Mouse (Mus musculus): ENCODE data around the gene Crnn. TPM values are rescaled to one million over a fixed set of nuclear protein-coding genes. Genes with fewer than 3 reads are reported as not detected.

The Crnn gene
- not detected in 2 replicates for polyA plus RNA-seq (2015; fragmentation: Nextera tagmentation; extraction: Ambion mirVana)

DNA sequence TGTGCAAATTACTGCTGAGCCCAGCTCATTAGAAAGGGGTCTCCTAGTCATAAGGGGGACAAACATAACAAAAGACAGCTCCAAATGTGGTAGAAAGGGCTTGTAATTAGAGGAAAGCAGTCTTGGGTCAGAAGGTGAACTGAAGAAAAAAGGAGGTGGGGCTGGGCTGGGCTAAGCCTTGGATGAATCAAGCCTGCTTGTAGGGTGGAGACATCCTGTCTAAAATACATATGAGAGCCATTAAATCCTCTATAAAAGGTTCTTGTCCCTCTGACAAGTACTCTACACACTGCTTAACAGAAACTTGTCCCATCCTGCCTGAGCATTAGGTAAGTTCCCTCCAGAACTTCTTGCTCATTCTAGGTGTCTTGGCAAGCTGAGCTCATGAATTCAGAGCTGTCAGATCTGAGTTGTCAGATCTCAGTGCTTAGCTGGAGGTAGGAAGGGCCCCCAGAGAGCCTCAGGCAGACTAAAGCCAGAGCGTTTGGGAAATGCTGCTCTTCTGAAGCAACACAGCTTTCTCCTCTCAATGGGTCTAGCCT, at the start of gene Crnn:
Gene Crnn (plus strand): TSS at position 278 of the 542 bp plus-strand sequence.
- H3K36me3 ChIP-seq (ENCODE audit: control insufficient read depth, insufficient read depth, low read length), result no peaks in the 10 kb centered on the region
- no peaks in the 10 kb centered on the region for H3K9me3 ChIP-seq (ENCODE audit: control insufficient read depth, low read length)
- 52% methylated on average over 1 of the region's 1 CpGs for WGBS
- no peak within 1 kb of the TSS for H3K27ac ChIP-seq (ENCODE audit: low read depth, low read length)
- ATAC-seq, result no peak
- H3K27me3 ChIP-seq (replicated peaks; ENCODE audit: control insufficient read depth, insufficient read depth, low read length), result no peaks in the 10 kb centered on the region
- no peaks in the 10 kb centered on the region for H3K4me1 ChIP-seq (ENCODE audit: control insufficient read depth, insufficient read depth, low read depth, low read length)
- H3K4me3 ChIP-seq (ENCODE audit: low read length), result no peak within 1 kb of the TSS
- no peak within 1 kb of the TSS for H3K9ac ChIP-seq (ENCODE audit: low read depth, low read length)
- H3K4me2 ChIP-seq (ENCODE audit: low read length), result no peak within 1 kb of the TSS

DNA sequence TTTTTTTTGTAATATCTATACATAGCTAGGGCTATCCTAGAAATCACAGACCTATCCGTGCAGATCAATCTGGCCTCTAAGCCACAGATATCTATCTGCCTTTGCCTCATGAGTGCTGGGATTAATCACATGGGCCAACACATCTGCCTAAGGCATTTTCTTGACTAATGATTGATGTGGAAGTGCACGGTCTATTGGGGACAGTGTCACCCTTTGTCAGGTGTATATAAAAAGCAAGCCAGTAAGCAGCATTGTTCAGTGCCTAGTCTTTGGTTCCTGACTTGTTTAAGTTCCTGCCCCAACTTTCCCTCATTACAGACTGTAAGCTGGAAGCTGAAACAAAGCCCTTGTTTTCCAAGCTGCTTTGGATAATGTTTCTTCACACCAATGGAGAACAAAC, 48.1 kb upstream of the Crnn start:
- H3K36me3 ChIP-seq (ENCODE audit: control insufficient read depth, insufficient read depth, low read length), result no peaks in the 10 kb centered on the region
- H3K27ac ChIP-seq (ENCODE audit: low read depth, low read length), result no peak overlapping the region
- no peak for ATAC-seq
- H3K9ac ChIP-seq (ENCODE audit: low read depth, low read length), result no peak overlapping the region
- no peaks in the 10 kb centered on the region for H3K9me3 ChIP-seq (ENCODE audit: control insufficient read depth, low read length)
- H3K4me1 ChIP-seq (ENCODE audit: control insufficient read depth, insufficient read depth, low read depth, low read length), result no peaks in the 10 kb centered on the region
- H3K27me3 ChIP-seq (replicated peaks; ENCODE audit: control insufficient read depth, insufficient read depth, low read length), result no peaks in the 10 kb centered on the region
- H3K4me3 ChIP-seq (ENCODE audit: low read length), result no peak overlapping the region
- H3K4me2 ChIP-seq (ENCODE audit: low read length), result no peak overlapping the region
- 61% methylated on average over 2 of the region's 2 CpGs for WGBS

DNA sequence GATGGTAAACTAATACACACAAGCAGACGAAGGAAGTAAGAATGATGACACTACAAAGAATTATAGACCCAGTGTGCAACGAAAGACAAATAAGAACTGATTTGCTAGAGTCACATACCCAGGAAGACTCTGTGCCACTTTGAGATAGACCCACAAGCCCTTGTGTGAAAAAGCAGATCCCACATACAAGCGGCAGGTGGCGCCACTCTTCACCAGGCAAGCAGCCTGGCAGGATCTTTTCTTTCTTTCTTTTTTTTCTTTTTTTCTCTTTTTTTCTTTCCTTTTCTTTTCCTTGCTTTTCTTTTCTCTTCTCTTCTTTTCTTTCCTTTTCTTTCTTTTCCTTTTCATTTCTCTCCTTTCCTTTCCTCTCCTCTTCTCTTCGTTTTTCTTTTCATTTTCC, 32.9 kb upstream of the Crnn start:
- no peak overlapping the region for H3K27ac ChIP-seq (ENCODE audit: low read depth, low read length)
- H3K36me3 ChIP-seq (ENCODE audit: control insufficient read depth, insufficient read depth, low read length), result no peaks in the 10 kb centered on the region
- no peaks in the 10 kb centered on the region for H3K4me1 ChIP-seq (ENCODE audit: control insufficient read depth, insufficient read depth, low read depth, low read length)
- no peaks in the 10 kb centered on the region for H3K9me3 ChIP-seq (ENCODE audit: control insufficient read depth, low read length)
- H3K4me3 ChIP-seq (ENCODE audit: low read length), result no peak overlapping the region
- 44% methylated on average over 5 of the region's 5 CpGs for WGBS
- no peak overlapping the region for H3K4me2 ChIP-seq (ENCODE audit: low read length)
- no peak overlapping the region for H3K9ac ChIP-seq (ENCODE audit: low read depth, low read length)
- no peak for ATAC-seq
- no peaks in the 10 kb centered on the region for H3K27me3 ChIP-seq (replicated peaks; ENCODE audit: control insufficient read depth, insufficient read depth, low read length)

DNA sequence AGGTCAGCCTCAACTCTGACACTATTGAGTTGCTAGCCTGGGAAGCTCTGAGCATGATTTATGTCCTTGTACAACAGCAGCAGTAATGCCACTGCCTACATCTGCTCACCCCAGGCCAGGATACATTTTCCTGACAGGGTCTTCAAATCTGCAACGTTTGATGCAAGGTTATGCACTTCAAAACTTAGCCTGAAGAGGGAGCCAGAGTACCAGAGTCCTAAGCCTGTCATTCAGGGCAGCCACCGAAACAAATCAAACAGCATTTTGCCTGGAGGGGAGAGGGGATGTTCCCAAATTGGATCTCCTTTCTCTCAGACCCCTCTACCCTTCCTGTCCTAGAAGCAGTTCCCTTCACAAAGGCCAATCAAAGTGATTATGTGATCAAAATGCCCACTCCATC, 30.1 kb upstream of the Crnn start:
- Histone ChIP-seq H3K4me3 (ENCODE audit: low read length) (no peak overlapping the region), H3K9me3 (ENCODE audit: control insufficient read depth, low read length) (no peaks in the 10 kb centered on the region), H3K4me1 (ENCODE audit: control insufficient read depth, insufficient read depth, low read depth, low read length) (no peaks in the 10 kb centered on the region), H3K9ac (ENCODE audit: low read depth, low read length) (no peak overlapping the region), H3K4me2 (ENCODE audit: low read length) (no peak overlapping the region), H3K27me3 (replicated peaks; ENCODE audit: control insufficient read depth, insufficient read depth, low read length) (no peaks in the 10 kb centered on the region), H3K36me3 (ENCODE audit: control insufficient read depth, insufficient read depth, low read length) (no peaks in the 10 kb centered on the region), H3K27ac (ENCODE audit: low read depth, low read length) (no peak overlapping the region)
- no peak for ATAC-seq
- 3% methylated on average over 2 of the region's 2 CpGs for WGBS

DNA sequence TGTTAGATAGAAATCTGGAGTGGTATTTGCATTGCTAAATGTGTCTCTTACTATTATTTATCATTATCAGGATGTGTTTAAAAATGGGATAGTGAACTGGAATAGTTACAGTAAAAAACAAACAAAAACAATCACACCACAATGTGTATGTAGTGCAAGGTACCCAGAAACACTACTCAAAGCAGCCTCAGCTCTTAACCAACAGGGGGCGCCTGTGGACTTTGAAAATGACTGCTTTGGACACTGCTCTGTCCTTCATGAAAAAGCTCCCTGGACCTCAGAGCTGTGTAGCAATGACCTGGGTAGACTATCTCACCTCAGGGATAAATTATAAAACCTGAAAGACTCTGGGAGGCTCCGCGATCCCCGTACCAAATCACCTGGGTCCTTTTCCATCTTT, 25.5 kb upstream of the Crnn start:
- H3K27ac ChIP-seq (ENCODE audit: low read depth, low read length), result no peak overlapping the region
- no peaks in the 10 kb centered on the region for H3K36me3 ChIP-seq (ENCODE audit: control insufficient read depth, insufficient read depth, low read length)
- WGBS, result 50% methylated on average over 4 of the region's 4 CpGs
- H3K9me3 ChIP-seq (ENCODE audit: control insufficient read depth, low read length), result no peaks in the 10 kb centered on the region
- H3K4me3 ChIP-seq (ENCODE audit: low read length), result no peak overlapping the region
- no peak overlapping the region for H3K9ac ChIP-seq (ENCODE audit: low read depth, low read length)
- no peaks in the 10 kb centered on the region for H3K4me1 ChIP-seq (ENCODE audit: control insufficient read depth, insufficient read depth, low read depth, low read length)
- H3K27me3 ChIP-seq (replicated peaks; ENCODE audit: control insufficient read depth, insufficient read depth, low read length), result no peaks in the 10 kb centered on the region
- no peak for ATAC-seq
- no peak overlapping the region for H3K4me2 ChIP-seq (ENCODE audit: low read length)

DNA sequence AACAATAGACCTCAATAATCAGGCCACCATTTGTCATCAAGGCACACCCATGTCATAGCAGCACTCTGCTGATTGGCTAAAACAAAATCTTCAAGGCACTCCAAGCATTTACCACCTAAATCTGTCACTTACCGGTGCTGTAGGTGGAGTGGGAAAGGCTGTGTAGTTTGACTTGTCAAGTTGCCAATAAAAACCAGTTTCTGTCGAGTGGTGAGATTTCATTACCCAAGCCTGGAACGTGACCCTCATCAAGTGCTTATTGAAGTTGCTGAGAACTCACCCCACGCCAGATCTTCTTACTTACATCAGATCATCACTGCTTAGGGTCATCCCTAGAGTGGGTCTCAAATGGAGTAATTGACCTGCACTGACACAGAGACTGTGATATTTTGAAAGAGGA, 16.5 kb upstream of the Crnn start:
- H3K36me3 ChIP-seq (ENCODE audit: control insufficient read depth, insufficient read depth, low read length), result no peaks in the 10 kb centered on the region
- no peaks in the 10 kb centered on the region for H3K9me3 ChIP-seq (ENCODE audit: control insufficient read depth, low read length)
- ATAC-seq, result no peak
- no peaks in the 10 kb centered on the region for H3K27me3 ChIP-seq (replicated peaks; ENCODE audit: control insufficient read depth, insufficient read depth, low read length)
- H3K4me3 ChIP-seq (ENCODE audit: low read length), result no peak overlapping the region
- no peak overlapping the region for H3K9ac ChIP-seq (ENCODE audit: low read depth, low read length)
- H3K4me2 ChIP-seq (ENCODE audit: low read length), result no peak overlapping the region
- WGBS, result 67% methylated on average over 4 of the region's 4 CpGs
- no peak overlapping the region for H3K27ac ChIP-seq (ENCODE audit: low read depth, low read length)
- no peaks in the 10 kb centered on the region for H3K4me1 ChIP-seq (ENCODE audit: control insufficient read depth, insufficient read depth, low read depth, low read length)

DNA sequence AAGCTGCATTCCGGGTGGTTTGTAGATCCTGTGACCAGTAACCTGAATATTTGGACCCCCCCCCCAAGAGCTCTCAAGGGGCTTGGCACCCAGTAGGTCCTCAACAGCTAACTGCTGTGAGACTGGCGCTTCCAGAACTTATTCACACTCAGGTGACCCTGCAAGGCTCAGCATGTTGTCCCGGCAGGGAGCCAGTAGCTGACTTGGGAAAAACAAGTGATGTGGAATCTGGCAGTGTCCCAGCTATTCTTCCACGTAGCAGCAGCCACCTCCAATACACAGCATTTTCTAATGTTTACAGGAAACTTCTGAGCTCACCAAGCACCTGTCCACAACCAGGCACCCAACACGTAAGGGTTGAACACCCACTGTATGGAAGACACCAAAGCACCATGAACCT, 15.5 kb upstream of the Crnn start:
- Histone ChIP-seq H3K4me3 (ENCODE audit: low read length) (no peak overlapping the region), H3K9ac (ENCODE audit: low read depth, low read length) (no peak overlapping the region), H3K9me3 (ENCODE audit: control insufficient read depth, low read length) (no peaks in the 10 kb centered on the region), H3K27me3 (replicated peaks; ENCODE audit: control insufficient read depth, insufficient read depth, low read length) (no peaks in the 10 kb centered on the region), H3K27ac (ENCODE audit: low read depth, low read length) (no peak overlapping the region), H3K4me2 (ENCODE audit: low read length) (no peak overlapping the region), H3K4me1 (ENCODE audit: control insufficient read depth, insufficient read depth, low read depth, low read length) (no peaks in the 10 kb centered on the region), H3K36me3 (ENCODE audit: control insufficient read depth, insufficient read depth, low read length) (no peaks in the 10 kb centered on the region)
- 51% methylated on average over 5 of the region's 5 CpGs for WGBS
- ATAC-seq, result no peak

DNA sequence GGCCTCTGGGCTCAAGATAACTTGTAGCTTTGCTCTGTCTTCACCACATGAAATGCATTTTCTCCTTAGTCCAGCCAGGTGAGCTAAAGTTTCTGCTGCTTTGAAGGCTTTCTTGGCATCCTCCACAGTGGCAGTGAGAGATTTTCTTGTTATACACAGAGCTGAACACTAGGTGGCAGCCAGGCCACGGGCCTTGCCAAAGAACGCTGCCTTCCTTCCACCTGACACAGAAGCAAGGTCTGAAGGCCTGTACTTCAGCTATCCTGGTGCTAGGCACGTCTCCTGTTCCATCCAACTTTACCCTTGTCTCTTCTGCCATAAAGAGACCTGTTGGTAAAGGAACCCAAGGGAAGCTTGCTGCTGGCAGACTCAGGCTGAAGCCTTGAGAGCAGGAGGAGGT, 14.1 kb upstream of the Crnn start:
- ATAC-seq, result peak; percentile 90
- 13% methylated on average over 3 of the region's 3 CpGs for WGBS
- no peaks in the 10 kb centered on the region for H3K36me3 ChIP-seq (ENCODE audit: control insufficient read depth, insufficient read depth, low read length)

DNA sequence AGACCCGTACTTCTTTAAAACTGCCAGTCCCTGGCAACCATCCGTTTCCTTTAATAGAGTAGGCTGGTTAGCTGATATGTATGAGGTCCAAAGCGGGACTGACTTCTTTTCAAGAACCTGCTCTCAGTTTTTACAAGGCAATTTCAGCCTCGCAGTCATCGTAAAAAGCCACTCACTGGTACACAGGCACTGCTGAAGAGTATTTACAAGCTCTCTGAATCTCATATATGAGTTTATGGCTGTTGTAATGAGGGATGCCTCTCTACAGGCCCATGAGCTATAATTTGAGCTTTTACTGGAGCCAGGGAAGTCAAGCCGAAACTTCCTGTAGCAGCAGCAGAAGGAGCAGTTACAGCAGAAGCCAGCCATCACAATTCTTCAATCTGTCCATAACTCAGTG, 17.9 kb downstream of the Crnn start:
- Histone ChIP-seq H3K4me3 (ENCODE audit: low read length) (no peak overlapping the region), H3K9me3 (ENCODE audit: control insufficient read depth, low read length) (no peaks in the 10 kb centered on the region), H3K36me3 (ENCODE audit: control insufficient read depth, insufficient read depth, low read length) (no peaks in the 10 kb centered on the region), H3K4me1 (ENCODE audit: control insufficient read depth, insufficient read depth, low read depth, low read length) (no peaks in the 10 kb centered on the region), H3K27ac (ENCODE audit: low read depth, low read length) (no peak overlapping the region), H3K4me2 (ENCODE audit: low read length) (no peak overlapping the region), H3K27me3 (replicated peaks; ENCODE audit: control insufficient read depth, insufficient read depth, low read length) (no peaks in the 10 kb centered on the region), H3K9ac (ENCODE audit: low read depth, low read length) (no peak overlapping the region)
- WGBS, result 79% methylated on average over 6 of the region's 6 CpGs
- ATAC-seq, result no peak

More for the DNA sequence above, 14.1 kb upstream of the Crnn start:
- Histone ChIP-seq H3K27ac (ENCODE audit: low read depth, low read length) (no peak overlapping the region), H3K4me1 (ENCODE audit: control insufficient read depth, insufficient read depth, low read depth, low read length) (no peaks in the 10 kb centered on the region), H3K4me3 (ENCODE audit: low read length) (no peak overlapping the region), H3K4me2 (ENCODE audit: low read length) (no peak overlapping the region), H3K9ac (ENCODE audit: low read depth, low read length) (0 out of 2 replicates have a peak overlapping the region, but pooled peaks have one; percentile 45), H3K9me3 (ENCODE audit: control insufficient read depth, low read length) (no peaks in the 10 kb centered on the region), H3K27me3 (replicated peaks; ENCODE audit: control insufficient read depth, insufficient read depth, low read length) (no peaks in the 10 kb centered on the region)

All from hindbrain, embryonic 16.5 days (tissue).